ENCODE assay signal across 20 mouse cellular contexts in genomic region chr19:48813823-48814222, GRCm38 (mm10).
DNase-seq lines count a peak whose midpoint lies in the region; TF ChIP-seq lines count a peak whose summit lies in the region.
"Had no signal": no experiment of that assay in that cellular context is flagged by ENCODE, and none has a peak within 500 bp of the region (broad histone marks: within the 10 kb centered on the region; RNA-seq: fewer than 3 reads in every experiment).

No protein-coding gene starts in this region.

- DNase-seq in testis, postnatal 14 days (ENCODE audit: low spot score), result peak; percentile 8
- no peak for DNase-seq in testis, postnatal 10 days (ENCODE audit: low spot score)
- no peak for DNase-seq in embryo, embryonic 10 days (ENCODE audit: low spot score)
- no peak for DNase-seq in left cerebral cortex, adult 18-20 months (ENCODE audit: low spot score in 2 of 2)
- DNase-seq: adrenal gland, adult 2 months; adrenal gland, postnatal 10 days; adrenal gland, postnatal 25 days; B cell, adult 2 months; cerebellum, adult 11 months; cerebellum, adult 18-20 months; cerebellum, adult 8-10 months; cerebellum, adult 9-11 months; cerebellum, postnatal 14 days; cerebellum, postnatal 36 days; forebrain, postnatal 0 days had no signal

- H3K79me2 ChIP-seq in C2C12 (ENCODE audit: control insufficient read depth, insufficient read depth), result no peaks in the 10 kb centered on the region

- no peak overlapping the region for H3K4me3 ChIP-seq in C2C12 (ENCODE audit: insufficient read depth, poor library complexity, severe bottlenecking)
- H3K4me3 ChIP-seq: embryonic facial prominence, embryonic 10.5 days; embryonic facial prominence, embryonic 12.5 days; forebrain, embryonic 13.5 days; forebrain, embryonic 15.5 days had no signal

- no peak overlapping the region for H3ac ChIP-seq in C2C12 (ENCODE audit: control insufficient read depth, insufficient read length, low read depth)

- H3K79me3 ChIP-seq in C2C12 (ENCODE audit: low read depth), result no peaks in the 10 kb centered on the region

- H3K36me3 ChIP-seq in C2C12 (ENCODE audit: control insufficient read depth, insufficient read depth), result no peaks in the 10 kb centered on the region
- H3K36me3 ChIP-seq: embryonic facial prominence, embryonic 10.5 days; embryonic facial prominence, embryonic 12.5 days; forebrain, embryonic 15.5 days had no signal

- H3K27me3 ChIP-seq in C2C12 (ENCODE audit: control insufficient read depth, insufficient read depth, insufficient read length), result no peaks in the 10 kb centered on the region
- H3K27me3 ChIP-seq: embryonic facial prominence, embryonic 12.5 days; forebrain, embryonic 13.5 days; forebrain, embryonic 15.5 days had no signal

- no peak for TF ChIP-seq CTCF in C2C12 (IDR thresholded peaks at IDR 0.05; ENCODE audit: control insufficient read depth, insufficient read depth, insufficient read length)

TF ChIP-seq in C2C12, 6 proteins besides CTCF, POLR2A, EP300 and RAD21:
- TF ChIP-seq MYOD1 (IDR thresholded peaks at IDR 0.05; ENCODE audit: control insufficient read depth, insufficient read length, low read depth) (peak; percentile 88), MAX (IDR thresholded peaks at IDR 0.05) (no peak), MYOG (IDR thresholded peaks at IDR 0.05; ENCODE audit: control insufficient read depth, extremely low read depth, insufficient read length) (no peak), FOSL1 (IDR thresholded peaks at IDR 0.05; ENCODE audit: insufficient read depth, low read length, poor library complexity, severe bottlenecking) (no peak), USF1 (IDR thresholded peaks at IDR 0.05; ENCODE audit: low read depth) (no peak), CEBPB (IDR thresholded peaks at IDR 0.05; ENCODE audit: low read depth) (no peak)
TF ChIP-seq in C2C12: peak in this region for 1.
